Mouse (Mus musculus): Measurements from ENCODE around the gene Zfr. TPM values are rescaled to one million over a fixed set of nuclear protein-coding genes. Genes with fewer than 3 reads are reported as not detected.
"Not testable (repeated sequence)": the region's sequence is repeated elsewhere in the genome, so short reads cannot be mapped to it uniquely, and the experiment has no call there.

Zfr gene
- total RNA-seq, 4 experiments from 2014 or later, result 59.0 to 80.1 (median 65.6) TPM

- DNase-seq (ENCODE audit: low spot score in 2 of 2), result no peak
These were observed 97.1 kb downstream of the Zfr start for GRCm38 (mm10) chr15:12214531-12215414.

- DNase-seq (ENCODE audit: low spot score in 2 of 2), result no peak
These were observed 97.7 kb downstream of the Zfr start for GRCm38 (mm10) chr15:12215415-12215718.

- no peak for DNase-seq (ENCODE audit: low spot score in 2 of 2)
These were observed 98.5 kb downstream of the Zfr start for GRCm38 (mm10) chr15:12216119-12216518.

GRCm38 (mm10) chr15:12216798-12217197, 99.2 kb downstream of the Zfr start:
- DNase-seq (ENCODE audit: low spot score in 2 of 2), result no peak

GRCm38 (mm10) chr15:12217332-12217731, 99.7 kb downstream of the Zfr start:
- not testable (repeated sequence) for DNase-seq (ENCODE audit: low spot score in 2 of 2)

- DNase-seq (ENCODE audit: low spot score in 2 of 2), result no peak
These were observed 100.2 kb downstream of the Zfr start for GRCm38 (mm10) chr15:12217849-12218248.

GRCm38 (mm10) chr15:12218583-12219382, 101.2 kb downstream of the Zfr start:
- no peak for DNase-seq (ENCODE audit: low spot score in 2 of 2)

- DNase-seq (ENCODE audit: low spot score in 2 of 2), result no peak
These were observed 103.5 kb downstream of the Zfr start for GRCm38 (mm10) chr15:12221131-12221530.

GRCm38 (mm10) chr15:12222564-12223302, 105.1 kb downstream of the Zfr start:
- no peak for DNase-seq (ENCODE audit: low spot score in 2 of 2)

GRCm38 (mm10) chr15:12223393-12223792, 105.8 kb downstream of the Zfr start:
- DNase-seq (ENCODE audit: low spot score in 2 of 2), result no peak

GRCm38 (mm10) chr15:12224239-12224638, 106.6 kb downstream of the Zfr start:
- DNase-seq (ENCODE audit: low spot score in 2 of 2), result no peak

- DNase-seq (ENCODE audit: low spot score in 2 of 2), result no peak
These were observed 107.4 kb downstream of the Zfr start for GRCm38 (mm10) chr15:12225062-12225461.

- no peak for DNase-seq (ENCODE audit: low spot score in 2 of 2)
These were observed 109.3 kb downstream of the Zfr start for GRCm38 (mm10) chr15:12226908-12227307.

- DNase-seq (ENCODE audit: low spot score in 2 of 2), result no peak
These were observed 109.7 kb downstream of the Zfr start for GRCm38 (mm10) chr15:12227355-12227754.

- DNase-seq (ENCODE audit: low spot score in 2 of 2), result no peak
These were observed 112.1 kb downstream of the Zfr start for GRCm38 (mm10) chr15:12229603-12230242.

GRCm38 (mm10) chr15:12230243-12230935, 112.8 kb downstream of the Zfr start:
- DNase-seq (ENCODE audit: low spot score in 2 of 2), result no peak

GRCm38 (mm10) chr15:12231462-12231861, 113.8 kb downstream of the Zfr start:
- no peak for DNase-seq (ENCODE audit: low spot score in 2 of 2)

GRCm38 (mm10) chr15:12232429-12232828, 114.8 kb downstream of the Zfr start:
- DNase-seq (ENCODE audit: low spot score in 2 of 2), result no peak

- DNase-seq (ENCODE audit: low spot score in 2 of 2), result no peak
These were observed 115.4 kb downstream of the Zfr start for GRCm38 (mm10) chr15:12233021-12233420.
